Mouse (Mus musculus) kidney, postnatal 14 days (tissue): ENCODE measurements at regions not wholly inside any gene's neighbourhood (a gene's known extent, or its start where the extent isn't known, plus 50 kb on each side); places are given as distances from the start of the nearest gene placed in this dataset.

Source experiments
- DNase-seq: peaks from one replicate; pipeline ENCODE4 v3.0.0; 2022; ENCODE audit warnings: mixed read lengths

DNA sequence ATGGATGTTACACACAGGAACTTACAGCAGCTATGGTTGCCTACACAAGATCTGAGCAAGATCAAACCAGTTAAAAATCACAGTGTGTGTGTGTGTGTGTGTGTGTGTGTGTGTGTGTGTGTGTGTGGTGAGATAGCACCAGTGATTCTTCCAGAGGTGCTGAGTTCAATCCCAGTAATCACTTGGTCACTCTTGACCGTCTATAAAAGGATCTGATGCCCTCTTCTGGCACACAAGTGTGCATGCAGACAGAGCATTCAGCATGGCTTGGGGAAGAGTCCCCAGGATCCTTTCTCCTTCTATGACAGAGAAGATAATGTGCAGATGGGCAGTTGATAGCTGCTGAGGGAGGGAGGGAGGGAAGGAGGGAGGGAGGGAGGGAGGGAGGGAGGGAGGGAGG lies 274.4 kb upstream of the Pkn2 start:
- DNase-seq = no peak

DNA sequence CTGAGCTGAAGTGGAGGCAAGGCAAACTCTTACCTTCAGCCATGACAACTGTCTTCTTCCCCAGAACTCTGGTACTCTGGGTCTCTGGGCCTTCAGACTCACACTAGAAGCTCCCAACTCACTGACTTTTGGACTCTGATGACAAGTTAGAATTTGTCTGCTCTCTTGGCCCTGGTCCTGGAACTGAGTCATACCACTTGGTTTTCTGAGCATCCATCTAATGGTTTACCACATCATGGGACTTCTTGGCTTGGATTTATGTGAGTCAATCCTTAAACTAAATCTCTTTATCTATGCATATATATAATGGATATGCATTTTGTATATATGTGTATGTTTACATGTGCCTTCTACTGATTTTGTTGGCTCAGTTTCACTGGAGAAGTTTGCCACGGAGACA lies 273.8 kb upstream of the Pkn2 start:
- DNase-seq = no peak

- no peak for DNase-seq
Observed at GRCm38 (mm10) chr3:143147471-143147870, 265.7 kb upstream of the Pkn2 start.

GRCm38 (mm10) chr3:143138952-143139351 lies 257.1 kb upstream of the Pkn2 start:
- no peak for DNase-seq

- DNase-seq = no peak
Observed at GRCm38 (mm10) chr3:143134528-143134927, 252.7 kb upstream of the Pkn2 start.

- no peak for DNase-seq
Observed at GRCm38 (mm10) chr3:143107733-143108291, 226.0 kb upstream of the Pkn2 start.

GRCm38 (mm10) chr3:143104734-143105133 lies 222.9 kb upstream of the Pkn2 start:
- DNase-seq = no peak

DNA sequence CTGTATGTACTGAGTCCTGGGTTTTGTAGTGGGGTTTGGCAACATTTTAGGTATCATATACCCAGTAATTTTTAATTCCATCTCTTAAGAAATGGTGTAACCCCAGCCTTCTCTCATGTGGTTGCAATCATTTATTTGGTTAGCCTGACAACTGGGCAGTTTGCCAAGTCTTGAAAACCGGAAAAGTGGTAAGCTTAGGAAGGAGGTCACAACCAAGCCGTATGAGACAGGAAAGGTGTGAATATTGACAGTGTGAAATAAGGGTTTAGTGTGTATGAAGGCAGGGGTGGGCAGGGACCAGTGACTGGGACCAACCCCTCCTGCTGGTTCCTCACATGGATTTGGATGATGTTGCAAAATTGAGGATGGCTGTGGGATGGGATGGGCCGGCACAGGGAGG lies 221.5 kb upstream of the Pkn2 start:
- DNase-seq = peak; percentile 32

- peak; percentile 10 for DNase-seq
Observed at GRCm38 (mm10) chr3:143100810-143101645, 219.2 kb upstream of the Pkn2 start.

GRCm38 (mm10) chr3:143100203-143100602 lies 218.4 kb upstream of the Pkn2 start:
- DNase-seq = no peak

GRCm38 (mm10) chr3:143092206-143092605 lies 210.4 kb upstream of the Pkn2 start:
- no peak for DNase-seq

DNA sequence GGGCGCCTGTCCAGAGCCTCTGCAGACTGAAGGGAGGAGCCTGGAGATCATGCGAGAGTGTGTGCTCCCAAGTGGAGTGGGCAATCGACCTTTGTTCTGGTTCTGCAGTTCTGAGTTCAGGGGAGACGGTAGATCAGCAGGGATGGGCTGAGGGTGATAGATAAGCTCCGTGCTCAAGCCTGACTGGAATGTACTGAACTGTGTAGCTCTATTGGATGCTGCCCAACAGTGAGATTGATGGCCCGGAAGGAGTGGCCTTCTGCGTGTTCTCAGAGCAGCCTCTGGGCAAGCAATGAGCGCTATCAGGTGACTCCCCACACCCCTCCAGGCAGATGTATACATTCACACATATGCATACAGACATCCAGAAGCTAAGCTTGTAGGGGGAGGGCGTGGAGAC lies 209.1 kb upstream of the Pkn2 start:
- DNase-seq = peak; percentile 36

DNA sequence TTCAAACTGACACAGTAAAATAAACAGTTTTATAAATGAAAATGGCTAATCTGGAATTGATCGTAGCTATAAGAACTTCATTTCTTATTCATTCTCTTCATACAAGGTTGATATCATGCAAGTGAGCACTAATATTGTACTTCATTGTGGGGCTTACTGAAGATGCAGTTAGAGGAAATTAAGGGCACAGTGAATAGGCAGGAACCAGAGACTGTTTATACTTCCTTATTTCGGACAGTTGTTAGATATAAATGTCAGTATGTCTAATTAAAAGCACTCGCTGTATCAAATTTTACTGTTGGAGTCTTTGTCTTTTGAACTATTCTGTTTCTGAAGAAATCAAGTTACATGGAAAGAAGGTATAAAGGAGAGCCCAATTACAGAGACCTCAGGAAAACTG lies 208.5 kb upstream of the Pkn2 start:
- DNase-seq = no peak

- no peak for DNase-seq
Observed at GRCm38 (mm10) chr3:143087786-143088185, 206.0 kb upstream of the Pkn2 start.

DNA sequence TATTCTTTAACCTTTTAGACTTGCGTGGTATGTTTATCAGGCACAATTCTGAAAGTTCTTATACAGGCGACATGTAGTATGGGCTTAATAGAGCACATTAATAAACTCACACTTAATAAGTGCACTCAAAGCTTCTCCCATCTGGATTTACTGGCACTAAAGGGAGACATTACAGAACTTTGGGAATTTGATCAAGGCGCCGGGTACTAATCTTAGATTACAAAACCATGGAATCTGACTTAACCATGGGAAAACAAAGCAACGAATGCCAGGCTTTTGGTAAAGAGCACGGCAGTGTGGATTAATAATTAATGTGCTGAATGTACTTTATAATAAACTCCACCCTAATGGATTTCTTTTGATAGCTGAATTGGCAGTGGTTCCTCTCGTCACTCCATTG lies 196.5 kb upstream of the Pkn2 start:
- no peak for DNase-seq

DNA sequence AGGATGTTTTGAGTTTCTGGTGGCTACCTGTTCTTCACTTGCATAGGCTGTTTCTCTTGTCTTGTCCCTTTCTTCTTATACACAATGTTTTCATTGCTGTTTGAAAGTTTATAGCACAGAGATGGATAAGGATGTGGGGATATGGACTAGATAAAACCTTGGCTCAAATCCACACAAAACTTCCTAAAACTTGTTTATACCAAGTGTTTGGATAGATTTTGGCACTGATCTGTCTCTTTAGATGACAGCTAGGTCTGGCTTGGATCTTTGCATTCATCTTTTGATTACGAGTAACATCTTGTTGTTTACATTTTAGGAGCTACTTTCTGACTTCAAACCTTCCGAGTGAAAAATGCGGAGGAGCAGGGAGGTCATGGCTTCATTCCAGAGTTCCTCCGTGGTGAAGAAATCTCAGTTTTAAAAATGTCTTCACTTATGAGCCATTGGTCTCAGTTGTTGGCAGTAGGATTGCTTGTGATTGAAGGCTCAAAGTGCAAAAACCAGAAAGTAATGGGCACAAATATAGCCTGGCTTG lies 190.1 kb upstream of the Pkn2 start:
- DNase-seq = no peak

DNA sequence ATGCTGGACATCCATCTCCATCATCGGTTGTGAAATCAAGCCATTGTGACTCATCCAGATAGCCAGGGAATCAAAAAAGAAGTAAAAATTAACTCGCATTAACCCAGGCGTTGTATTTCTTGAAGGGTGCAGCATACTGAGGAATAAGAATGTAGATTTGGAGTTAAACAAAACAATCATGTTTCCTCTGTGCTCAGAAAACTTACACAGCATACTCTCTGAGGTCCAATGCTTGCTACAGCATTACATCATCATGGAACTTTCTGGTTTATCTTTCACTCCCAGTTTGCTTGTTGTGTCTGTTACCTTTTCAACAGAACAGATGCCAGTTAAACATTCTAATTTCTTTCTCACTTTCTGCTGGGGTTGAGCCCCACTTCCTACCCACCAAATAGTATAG lies 173.1 kb upstream of the Pkn2 start:
- no peak for DNase-seq

GRCm38 (mm10) chr3:143053286-143053993 lies 171.6 kb upstream of the Pkn2 start:
- DNase-seq = no peak

DNA sequence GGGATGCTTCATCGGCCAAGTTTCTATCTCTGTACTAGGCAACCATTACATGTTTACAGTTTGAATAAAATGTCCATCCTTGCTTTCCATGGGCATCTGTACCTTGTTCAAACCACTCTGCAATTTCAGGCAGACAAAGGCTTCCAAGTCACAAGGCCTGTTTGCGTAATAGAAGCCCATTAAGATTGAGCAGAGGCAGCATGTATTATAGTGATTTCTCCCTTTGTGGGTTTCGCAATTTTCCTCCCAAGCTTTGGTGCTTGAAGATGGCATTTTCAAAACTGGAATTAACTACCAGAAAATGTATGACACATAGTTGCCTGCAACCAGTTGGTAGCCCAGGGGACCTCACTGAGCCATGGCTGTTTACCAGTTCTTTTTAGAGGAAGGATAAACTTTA lies 158.9 kb upstream of the Pkn2 start:
- DNase-seq = no peak

- no peak for DNase-seq
Observed at GRCm38 (mm10) chr3:143036108-143036507, 154.3 kb upstream of the Pkn2 start.

DNA sequence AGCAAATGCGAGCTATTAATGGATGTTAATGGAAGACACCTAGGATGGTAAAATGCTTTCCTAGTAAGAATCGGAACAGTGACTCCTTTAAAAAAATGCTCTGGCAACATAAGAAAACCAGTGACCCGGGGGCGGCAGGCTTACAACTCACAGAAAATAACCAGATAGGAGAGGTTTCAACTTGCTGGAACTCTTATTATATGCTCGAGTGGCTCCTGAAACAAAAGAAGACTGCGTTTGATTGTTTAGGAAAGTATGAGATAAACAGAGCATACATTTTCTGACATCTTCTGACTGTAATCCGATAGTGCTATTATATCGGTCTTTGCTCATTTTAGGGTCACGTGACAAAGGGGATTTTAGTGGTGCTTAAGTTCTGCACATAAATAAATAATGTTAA lies 152.8 kb upstream of the Pkn2 start:
- DNase-seq = no peak

- DNase-seq = no peak
Observed at GRCm38 (mm10) chr3:143022486-143022885, 140.7 kb upstream of the Pkn2 start.

- DNase-seq = no peak
Observed at GRCm38 (mm10) chr3:143021159-143021871, 139.5 kb upstream of the Pkn2 start.
